Mouse (Mus musculus) heart, adult 2 months (tissue): ENCODE results near the gene Gsdme.

ENCODE experiments used
- CTCF ChIP-seq: fragments of 200-600 bp; IDR thresholded peaks from 2 replicates; pipeline ENCODE4 v1.8.1; 2022; ENCODE audit warnings: antibody characterized with exemption, mild to moderate bottlenecking, moderate library complexity
- POLR2A ChIP-seq: fragments of 200-500 bp; IDR thresholded peaks from 2 replicates; pipeline ENCODE4 v1.6.1; 2011; ENCODE audit warnings: mild to moderate bottlenecking, low read depth, low read length, control low read depth; ENCODE audit not compliant: insufficient read depth

- TF ChIP-seq CTCF (no peak), POLR2A (no peak)
These were observed 47.7 kb downstream of the Gsdme start for GRCm38 (mm10) chr6:50215986-50216385.
